Comparison of ENCODE assay signal across 15 mouse cellular contexts in genomic region chr3:102095412-102095811, GRCm38 (mm10). TPM values are rescaled to one million over a fixed set of nuclear protein-coding genes. Genes with fewer than 3 reads are reported as not detected.
A peak's percentile ranks its signal among the peaks of the same experiment; 100 is the strongest.
DNase-seq lines count a peak whose midpoint lies in the region; ATAC-seq and TF ChIP-seq lines count a peak whose summit lies in the region.
"Had no signal": no experiment of that assay in that cellular context is flagged by ENCODE, and none has a peak within 500 bp of the region (broad histone marks: within the 10 kb centered on the region; RNA-seq: fewer than 3 reads in every experiment).

No protein-coding gene starts in this region.

- H3K27ac ChIP-seq in intestine, embryonic 15.5 days, result no peak overlapping the region
- no peak overlapping the region for H3K27ac ChIP-seq in intestine, postnatal 0 days (ENCODE audit: low read depth, low read length)
- peak overlapping the region; percentile 43 for H3K27ac ChIP-seq in gastrocnemius, adult 2 months
- no peak overlapping the region for H3K27ac ChIP-seq in hindbrain, embryonic 16.5 days (ENCODE audit: low read depth, low read length)
- no peak overlapping the region for H3K27ac ChIP-seq in forebrain, embryonic 15.5 days (replicated peaks)
- H3K27ac ChIP-seq: heart, embryonic 13.5 days; kidney, embryonic 15.5 days; layer of hippocampus, adult 2 months; liver, embryonic 14.5 days had no signal

- peak; percentile 70 for ATAC-seq in intestine, embryonic 15.5 days
- no peak for ATAC-seq in intestine, postnatal 0 days
- no peak for ATAC-seq in hindbrain, embryonic 16.5 days
- ATAC-seq in forebrain, embryonic 15.5 days (replicated peaks), result no peak
- ATAC-seq: CD4-positive, CD25-positive, alpha-beta regulatory T cell, adult 4 months; forebrain, embryonic 14.5 days had no signal

- no peaks in the 10 kb centered on the region for H3K36me3 ChIP-seq in intestine, embryonic 15.5 days
- H3K36me3 ChIP-seq in intestine, postnatal 0 days (ENCODE audit: control insufficient read depth, insufficient read depth), result no peaks in the 10 kb centered on the region
- H3K36me3 ChIP-seq in hindbrain, embryonic 16.5 days (ENCODE audit: control insufficient read depth, insufficient read depth, low read length), result no peaks in the 10 kb centered on the region
- H3K36me3 ChIP-seq in forebrain, embryonic 15.5 days, result no peaks in the 10 kb centered on the region
- H3K36me3 ChIP-seq: kidney, embryonic 15.5 days had no signal

- WGBS in intestine, embryonic 15.5 days, result 52% methylated on average over 5 of the region's 5 CpGs
- 45% methylated on average over 5 of the region's 5 CpGs for WGBS in intestine, postnatal 0 days
- WGBS in hindbrain, embryonic 16.5 days, result 73% methylated on average over 5 of the region's 5 CpGs
- WGBS in forebrain, embryonic 15.5 days, result 77% methylated on average over 5 of the region's 5 CpGs

- intact Hi-C loops in gastrocnemius, adult 2 months (cut with DNase I), result no loop called here
- intact Hi-C loops in heart, postnatal 25 days (cut with DNase I), result no loop called here

- H3K27me3 ChIP-seq in intestine, embryonic 15.5 days (replicated peaks), result no peaks in the 10 kb centered on the region
- no peaks in the 10 kb centered on the region for H3K27me3 ChIP-seq in intestine, postnatal 0 days (replicated peaks; ENCODE audit: control insufficient read depth, insufficient read depth, low read length)
- H3K27me3 ChIP-seq in hindbrain, embryonic 16.5 days (replicated peaks; ENCODE audit: control insufficient read depth, insufficient read depth, low read length), result no peaks in the 10 kb centered on the region
- H3K27me3 ChIP-seq in forebrain, embryonic 15.5 days, result no peaks in the 10 kb centered on the region
- H3K27me3 ChIP-seq: kidney, embryonic 15.5 days had no signal

- no peaks in the 10 kb centered on the region for H3K9me3 ChIP-seq in intestine, embryonic 15.5 days
- no peaks in the 10 kb centered on the region for H3K9me3 ChIP-seq in intestine, postnatal 0 days (ENCODE audit: control insufficient read depth)
- no peaks in the 10 kb centered on the region for H3K9me3 ChIP-seq in hindbrain, embryonic 16.5 days (ENCODE audit: control insufficient read depth, low read length)
- no peaks in the 10 kb centered on the region for H3K9me3 ChIP-seq in forebrain, embryonic 15.5 days
- H3K9me3 ChIP-seq: heart, embryonic 13.5 days; kidney, embryonic 15.5 days had no signal

- no peak overlapping the region for H3K4me2 ChIP-seq in intestine, embryonic 15.5 days (replicated peaks)
- no peak overlapping the region for H3K4me2 ChIP-seq in intestine, postnatal 0 days (replicated peaks; ENCODE audit: low read depth)
- no peak overlapping the region for H3K4me2 ChIP-seq in hindbrain, embryonic 16.5 days (ENCODE audit: low read length)
- no peak overlapping the region for H3K4me2 ChIP-seq in forebrain, embryonic 15.5 days (replicated peaks)
- H3K4me2 ChIP-seq: heart, embryonic 13.5 days; kidney, embryonic 15.5 days had no signal

- H3K4me3 ChIP-seq in intestine, embryonic 15.5 days (replicated peaks), result no peak overlapping the region
- no peak overlapping the region for H3K4me3 ChIP-seq in intestine, postnatal 0 days (ENCODE audit: low read depth, low read length)
- H3K4me3 ChIP-seq in gastrocnemius, adult 2 months, result no peak overlapping the region
- no peak overlapping the region for H3K4me3 ChIP-seq in hindbrain, embryonic 16.5 days (ENCODE audit: low read length)
- no peak overlapping the region for H3K4me3 ChIP-seq in forebrain, embryonic 15.5 days
- H3K4me3 ChIP-seq: heart, embryonic 13.5 days; kidney, embryonic 15.5 days; layer of hippocampus, adult 2 months had no signal

- TF ChIP-seq CTCF in intestine, postnatal 0 days (IDR thresholded peaks at IDR 0.05; ENCODE audit: low read depth), result no peak
- TF ChIP-seq CTCF in gastrocnemius, adult 2 months (IDR thresholded peaks at IDR 0.05), result no peak

- DNase-seq in adipocyte (ENCODE audit: low spot score), result peak; percentile 30
- peak; percentile 70 for DNase-seq in gastrocnemius, adult 2 months
- DNase-seq in heart, postnatal 25 days (ENCODE audit: low spot score), result peak; percentile 17
- DNase-seq: retina, postnatal 1 day had no signal

- H3K4me1 ChIP-seq in intestine, embryonic 15.5 days (replicated peaks), result no peaks in the 10 kb centered on the region
- H3K4me1 ChIP-seq in intestine, postnatal 0 days (replicated peaks; ENCODE audit: control insufficient read depth, insufficient read depth, low read length), result 0 out of 2 replicates have a peak, but pooled peaks cover 4% of the 10 kb centered on the region
- no peaks in the 10 kb centered on the region for H3K4me1 ChIP-seq in hindbrain, embryonic 16.5 days (ENCODE audit: control insufficient read depth, insufficient read depth, low read depth, low read length)
- no peaks in the 10 kb centered on the region for H3K4me1 ChIP-seq in forebrain, embryonic 15.5 days
- H3K4me1 ChIP-seq: kidney, embryonic 15.5 days had no signal

- H3K9ac ChIP-seq in intestine, embryonic 15.5 days, result no peak overlapping the region
- no peak overlapping the region for H3K9ac ChIP-seq in intestine, postnatal 0 days (ENCODE audit: low read depth, low read length)
- H3K9ac ChIP-seq in hindbrain, embryonic 16.5 days (ENCODE audit: low read depth, low read length), result no peak overlapping the region
- H3K9ac ChIP-seq in forebrain, embryonic 15.5 days (replicated peaks), result no peak overlapping the region
- H3K9ac ChIP-seq: heart, embryonic 13.5 days; kidney, embryonic 15.5 days; liver, embryonic 14.5 days had no signal

RNA-seq across cellular contexts. Expression of gene Casq2, which starts 9.2 kb away (rescaled TPM):
- polyA plus RNA-seq in intestine, embryonic 15.5 days (2015; fragmentation: Nextera tagmentation; extraction: Ambion mirVana), result 1.5 and 1.7 TPM in 2 replicates
- polyA plus RNA-seq in intestine, postnatal 0 days (2015; fragmentation: Nextera tagmentation; extraction: Ambion mirVana), result 5.7 and 5.9 TPM in 2 replicates
- total RNA-seq in gastrocnemius, adult 2 months (2021), result 100 to 1,000 TPM in 1 of 2 experiments, 10 to 100 TPM in 1; 21.9 to 106 TPM
- total RNA-seq in heart, postnatal 25 days (2021), result 1,000 to 10,000 TPM; 1,096 to 1,107 TPM
- 0.76 and 6.6 TPM in 2 replicates for polyA plus RNA-seq in hindbrain, embryonic 16.5 days (2015; fragmentation: Nextera tagmentation; extraction: Ambion mirVana)
- polyA plus RNA-seq in forebrain, embryonic 15.5 days (2015; fragmentation: Nextera tagmentation; extraction: Ambion mirVana), result 0.13 and 0.19 TPM in 2 replicates
- total RNA-seq: megakaryocyte progenitor cell, adult 5-6 weeks had no signal
- polyA plus RNA-seq: CD4-positive, CD25-positive, alpha-beta regulatory T cell, adult 4 months had no signal

Comparison
In these comparisons a context has a peak if more than half of its experiments do, and no peak if none do; other contexts are left out.
1. DNase-seq: peak in every context shown above with its lines; median percentile 70 in gastrocnemius, adult 2 months; 30 in adipocyte; 17 in heart, postnatal 25 days.